Mouse (Mus musculus) ES-Bruce4 (cell line): ENCODE results near the gene Erbb4.

Experiments
- CTCF ChIP-seq: IDR thresholded peaks from one replicate; pipeline ENCODE4 v1.8.1; 2011; ENCODE audit warnings: low read depth, low read length
- POLR2A ChIP-seq: IDR thresholded peaks from one replicate; pipeline ENCODE4 v1.8.1; 2011; ENCODE audit warnings: low read length; ENCODE audit not compliant: insufficient read depth

GRCm38 (mm10) chr1:68424336-68424983 lies 683.4 kb downstream of the Erbb4 start:
- TF ChIP-seq CTCF (no peak), POLR2A (no peak)
